Mouse (Mus musculus) CH12F3 (cell line): ENCODE measurements around the gene Carmil2.

Experiments used
- in situ Hi-C: fragments of 300-500 bp; cut with MboI; formaldehyde crosslinking; loops from 2 replicates; pipeline ENCODE4 v1.14.3; 2020; ENCODE audit warnings: low sequenced_read_pairs

Gene Carmil2

GRCm38 (mm10) chr8:105685796-105686308 lies at the start of gene Carmil2:
Carmil2 (plus strand) TSS chr8:105686274.
- in situ Hi-C loops, result no loop called here

GRCm38 (mm10) chr8:105636963-105637510 lies 49.0 kb upstream of the Carmil2 start, which contains the start of gene Agrp:
Agrp (minus strand) TSS chr8:105637393.
- in situ Hi-C loops, result no loop called here

GRCm38 (mm10) chr8:105637601-105638041 lies 48.5 kb upstream of the Carmil2 start:
- in situ Hi-C loops, result no loop called here

- in situ Hi-C loops, result no loop called here
Observed at GRCm38 (mm10) chr8:105638510-105638909, 47.6 kb upstream of the Carmil2 start.

GRCm38 (mm10) chr8:105639835-105640234 lies 46.2 kb upstream of the Carmil2 start:
- in situ Hi-C loops, result no loop called here

DNA sequence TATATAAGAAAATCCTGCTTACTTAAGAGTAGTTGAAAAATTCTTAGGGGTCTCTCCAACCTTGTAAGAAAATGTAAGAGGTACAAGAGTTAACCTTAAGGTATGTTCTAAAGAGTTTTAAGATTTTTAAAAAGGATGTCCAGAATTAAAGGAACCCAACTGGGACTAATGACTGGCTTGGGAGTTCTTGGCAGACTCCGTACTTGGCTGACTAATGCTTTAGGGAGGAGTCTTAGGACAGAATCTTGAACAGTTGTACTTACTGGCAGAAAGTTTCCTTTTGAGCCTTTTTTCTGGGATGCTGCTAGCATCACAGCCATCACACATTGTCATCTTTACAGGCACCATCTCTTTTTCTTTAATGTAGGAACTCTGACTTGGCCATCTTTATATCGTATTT lies 45.6 kb upstream of the Carmil2 start:
- in situ Hi-C loops, result no loop called here

DNA sequence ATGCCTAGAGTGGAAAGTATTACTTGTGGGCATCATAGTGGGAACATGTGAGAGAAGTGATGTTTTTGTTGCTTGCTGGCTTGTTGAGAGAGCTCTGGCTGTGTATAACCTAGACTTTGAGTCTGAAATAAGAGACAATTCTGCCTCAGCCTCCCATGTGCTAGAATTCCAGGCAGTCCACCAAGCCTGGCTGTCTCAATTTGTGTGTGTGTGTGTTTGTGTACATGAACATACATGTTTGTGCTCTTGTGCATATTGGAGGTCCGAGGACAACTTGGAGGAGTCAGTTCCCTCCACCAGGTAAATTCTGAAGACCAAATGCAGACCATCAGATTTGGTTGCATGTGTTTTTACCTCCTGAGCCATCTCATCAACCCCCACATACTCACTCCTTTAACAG lies 40.9 kb upstream of the Carmil2 start:
- in situ Hi-C loops, result no loop called here

- in situ Hi-C loops, result no loop called here
Observed at GRCm38 (mm10) chr8:105648929-105649328, 37.1 kb upstream of the Carmil2 start.

- in situ Hi-C loops, result no loop called here
Observed at GRCm38 (mm10) chr8:105657641-105658040, 28.4 kb upstream of the Carmil2 start.

DNA sequence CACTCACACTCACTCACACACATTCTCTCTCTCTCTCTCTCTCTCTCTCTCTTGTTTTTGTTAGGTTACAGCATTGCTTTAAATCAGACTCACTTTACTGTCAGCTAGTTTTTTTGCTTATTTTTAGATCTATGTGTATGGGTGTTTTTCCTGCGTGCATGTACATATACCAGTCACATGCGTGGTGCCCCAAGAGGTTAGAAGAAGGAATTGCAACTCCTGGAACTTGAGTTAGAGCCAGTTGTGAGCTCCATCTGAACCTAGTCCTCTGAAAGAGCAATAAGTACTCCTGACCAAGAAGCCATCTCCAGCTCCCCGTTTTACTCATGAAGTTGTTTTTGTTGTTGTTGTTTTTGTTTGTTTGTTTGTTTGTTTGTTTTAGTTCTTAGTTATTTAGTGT lies 24.9 kb upstream of the Carmil2 start:
- in situ Hi-C loops, result no loop called here

- in situ Hi-C loops, result no loop called here
Observed at GRCm38 (mm10) chr8:105677891-105678290, 8.2 kb upstream of the Carmil2 start.

DNA sequence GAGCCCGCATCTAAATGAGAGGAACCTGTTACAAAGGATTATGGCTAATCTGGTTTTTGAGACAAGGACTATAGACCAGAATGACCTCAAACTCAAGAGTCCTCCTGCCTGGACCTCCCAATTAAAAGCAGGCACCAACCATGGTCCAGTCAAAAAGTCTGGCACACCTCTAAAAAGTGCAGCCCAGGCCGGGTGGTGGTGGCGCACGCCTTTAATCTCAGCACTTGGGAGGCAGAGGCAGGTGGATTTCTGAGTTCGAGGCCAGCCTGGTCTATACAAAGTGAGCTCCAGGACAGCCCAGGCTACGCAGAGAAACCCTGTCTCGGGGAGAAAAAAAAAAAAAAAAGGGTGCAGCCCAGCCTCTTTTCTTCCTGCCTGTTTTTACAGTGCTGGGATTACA lies 749 bp upstream of the Carmil2 start:
- in situ Hi-C loops, result no loop called here

DNA sequence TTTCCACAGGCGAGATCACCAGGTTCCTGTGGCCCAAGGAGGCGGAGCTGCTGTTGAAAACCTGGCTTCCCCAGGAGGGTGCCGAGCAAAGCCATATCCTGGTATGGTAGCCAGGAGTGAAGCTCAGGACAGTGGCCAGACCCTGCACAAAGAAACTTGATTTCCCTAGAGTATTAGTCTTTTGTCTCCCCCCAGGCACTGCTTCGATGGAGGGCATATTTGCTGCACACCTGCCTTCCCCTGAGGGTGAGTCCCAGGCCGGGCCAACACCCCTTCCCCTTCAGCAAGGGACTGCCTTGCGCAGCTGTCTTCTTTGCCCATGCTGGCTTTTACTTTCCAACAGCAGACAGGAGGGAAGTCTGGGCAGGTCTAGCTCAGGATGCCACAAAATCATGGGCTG lies 477 bp downstream of the Carmil2 start:
- in situ Hi-C loops, result no loop called here

- in situ Hi-C loops, result no loop called here
Observed at GRCm38 (mm10) chr8:105687512-105687911, 1.4 kb downstream of the Carmil2 start.

DNA sequence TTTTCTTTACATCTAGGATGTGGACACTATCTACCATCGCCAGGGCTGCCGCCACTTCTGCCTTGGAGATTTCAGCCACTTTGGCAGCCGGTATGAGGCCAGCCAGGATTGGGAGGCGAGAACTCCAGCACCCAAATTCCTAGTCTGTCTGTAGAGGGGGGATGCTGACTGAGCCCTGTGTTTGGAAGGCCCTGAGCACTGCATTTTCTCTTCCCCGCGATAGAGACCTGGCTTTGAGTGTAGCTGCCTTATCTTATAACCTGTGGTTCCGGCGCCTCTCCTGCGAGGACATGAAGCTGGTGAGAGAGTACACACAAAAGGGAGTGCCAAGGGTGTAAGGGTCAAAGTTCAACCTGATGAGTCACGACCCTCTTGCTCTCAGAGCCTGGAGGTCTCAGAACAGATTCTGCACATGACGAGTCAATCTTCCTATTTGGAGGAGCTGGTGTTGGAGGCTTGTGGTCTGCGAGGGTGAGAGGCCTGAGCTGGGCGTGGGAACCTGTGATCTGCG lies 2.2 kb downstream of the Carmil2 start:
- in situ Hi-C loops, result no loop called here

DNA sequence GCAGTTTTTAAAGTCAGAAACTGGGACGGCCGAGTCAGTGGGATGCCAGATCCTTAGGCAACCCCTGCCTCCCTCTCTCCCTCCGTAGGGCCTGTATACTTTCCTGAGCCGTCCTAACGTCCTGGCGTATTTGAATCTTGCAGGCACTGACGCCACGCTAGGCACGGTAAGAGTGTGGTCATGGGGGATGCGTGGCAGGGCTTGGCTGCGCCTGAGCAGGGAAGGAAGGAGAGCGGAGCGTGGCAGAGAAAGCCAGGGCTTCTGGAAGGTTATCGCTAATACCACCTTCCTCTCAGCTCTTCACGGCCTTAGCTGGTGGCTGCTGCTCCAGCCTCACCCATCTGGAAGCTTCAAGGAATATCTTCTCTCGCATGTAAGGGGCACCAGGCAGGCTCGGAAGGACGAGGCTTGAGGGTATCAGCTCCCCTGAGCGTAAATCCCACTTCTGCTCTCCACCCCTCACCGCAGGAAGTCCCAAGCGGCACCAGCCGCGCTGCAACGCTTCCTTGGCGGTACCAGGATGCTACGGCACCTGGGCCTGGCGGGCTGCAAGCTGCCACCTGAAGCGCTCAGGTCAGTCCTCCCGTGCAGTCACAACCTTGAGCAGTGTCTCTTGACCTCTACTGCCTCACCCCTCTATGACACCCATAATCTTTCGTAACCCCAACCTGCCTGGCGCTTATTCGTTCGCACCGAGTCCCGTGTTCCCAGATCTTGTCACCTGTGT lies 3.3 kb downstream of the Carmil2 start:
- in situ Hi-C loops, result no loop called here

- in situ Hi-C loops, result no loop called here
Observed at GRCm38 (mm10) chr8:105689983-105690360, 3.9 kb downstream of the Carmil2 start.

DNA sequence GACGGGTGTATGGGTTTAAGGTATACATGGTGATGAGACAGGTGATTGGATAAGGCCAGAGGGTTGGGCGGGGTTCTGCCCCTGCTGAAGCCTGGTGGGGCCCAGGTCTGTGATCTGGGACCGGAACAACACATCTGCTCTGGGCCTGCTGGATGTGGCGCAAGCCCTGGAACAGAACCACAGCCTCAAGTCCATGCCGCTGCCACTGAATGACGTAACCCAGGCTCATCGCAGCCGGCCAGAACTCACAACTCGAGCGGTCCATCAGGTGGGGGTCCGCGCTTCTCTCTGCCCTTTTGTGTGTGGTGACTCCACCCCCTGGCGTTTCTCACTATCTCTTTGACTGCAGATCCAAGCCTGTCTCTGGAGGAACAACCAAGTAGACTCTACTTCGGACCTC lies 4.9 kb downstream of the Carmil2 start:
- in situ Hi-C loops, result no loop called here

DNA sequence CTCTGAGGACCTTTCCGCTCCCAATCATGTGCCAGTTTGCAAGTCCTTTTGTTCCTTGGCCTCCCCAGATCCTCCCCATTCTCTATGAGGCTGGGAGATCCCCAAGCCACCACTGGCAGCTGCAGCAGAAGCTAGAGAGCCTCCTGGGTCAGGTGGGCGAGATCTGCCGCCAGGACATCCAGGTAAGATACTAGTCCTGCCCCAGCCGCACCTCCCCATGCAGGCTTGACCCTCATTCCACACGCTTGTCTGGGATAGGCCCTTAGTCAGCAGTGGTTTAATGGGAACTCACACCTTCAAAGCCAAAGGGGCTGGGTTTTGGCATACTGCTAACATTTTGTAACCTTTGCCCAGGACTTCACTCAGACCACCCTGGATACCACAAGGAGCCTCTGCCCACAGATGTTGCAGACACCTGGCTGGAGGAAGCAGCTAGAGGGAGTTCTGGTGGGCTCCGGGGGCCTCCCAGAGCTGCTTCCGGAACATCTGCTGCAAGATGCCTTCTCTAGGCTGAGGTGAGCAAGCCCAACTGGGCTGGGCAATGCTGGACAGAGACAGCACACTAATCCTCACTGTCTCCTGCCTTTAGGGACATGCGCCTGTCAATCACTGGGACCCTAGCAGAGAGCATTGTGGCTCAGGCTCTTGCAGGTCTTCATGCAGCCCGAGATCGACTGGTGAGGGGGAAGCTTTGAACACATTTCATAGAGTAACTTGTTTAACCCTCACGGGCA lies 6.5 kb downstream of the Carmil2 start:
- in situ Hi-C loops, result no loop called here

DNA sequence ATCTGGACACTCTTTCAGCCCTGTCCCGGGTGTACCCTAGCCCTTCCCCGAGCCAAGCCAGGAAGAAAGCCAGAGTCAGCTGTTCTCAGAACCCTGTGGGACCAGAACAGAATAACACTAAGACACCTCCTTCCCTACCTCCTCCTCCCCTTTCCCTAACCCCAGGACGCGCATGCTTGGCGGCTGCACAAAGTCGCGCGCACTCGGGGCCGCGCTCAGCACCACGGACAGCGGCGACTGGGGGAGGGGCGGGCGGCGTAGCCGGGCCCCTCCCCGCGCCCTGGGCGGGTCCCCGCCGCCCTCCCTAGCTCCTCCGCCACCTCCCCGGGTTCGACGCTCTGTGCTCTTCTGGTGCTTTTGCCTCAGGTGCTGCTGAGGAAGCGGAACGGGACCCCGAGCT lies 7.6 kb downstream of the Carmil2 start:
- in situ Hi-C loops, result no loop called here

DNA sequence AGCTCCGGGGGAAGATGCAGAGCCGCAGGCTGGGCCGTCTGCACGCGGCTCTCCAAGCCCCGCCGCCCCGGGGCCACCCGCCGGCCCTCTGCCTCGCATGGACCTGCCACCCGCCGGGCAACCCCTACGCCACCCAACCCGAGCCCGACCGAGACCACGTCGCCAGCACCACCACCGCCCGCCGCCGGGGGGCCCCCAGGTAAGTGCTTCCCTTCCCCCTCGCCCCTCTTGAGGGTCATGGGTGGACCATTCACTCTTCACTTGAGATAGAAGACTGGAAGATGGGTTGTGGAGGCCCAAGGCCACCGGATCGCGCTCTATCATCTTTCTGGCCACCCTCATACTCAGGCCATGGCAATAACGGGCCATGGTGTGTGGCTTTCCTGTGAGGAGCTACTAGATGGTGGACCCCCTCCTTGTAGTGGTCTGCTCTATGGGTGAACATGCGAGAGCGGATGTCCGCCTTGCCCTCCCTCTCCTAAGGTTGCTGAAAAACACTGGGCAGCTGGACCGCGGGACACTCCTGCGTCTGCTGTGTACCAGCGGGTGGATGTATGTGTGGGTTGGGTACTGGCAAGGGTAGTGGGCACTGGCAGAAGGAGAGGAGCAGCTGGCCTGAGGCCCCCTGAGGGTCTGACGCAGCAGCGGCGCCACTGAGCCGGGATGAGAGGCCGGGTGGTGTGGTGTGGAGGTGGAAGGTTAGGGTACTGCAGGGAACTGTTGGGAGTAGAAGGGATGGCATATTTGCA lies 8.2 kb downstream of the Carmil2 start:
- in situ Hi-C loops, result no loop called here
